Comparison of ENCODE assay signal across 35 mouse cellular contexts in the genomic region with DNA sequence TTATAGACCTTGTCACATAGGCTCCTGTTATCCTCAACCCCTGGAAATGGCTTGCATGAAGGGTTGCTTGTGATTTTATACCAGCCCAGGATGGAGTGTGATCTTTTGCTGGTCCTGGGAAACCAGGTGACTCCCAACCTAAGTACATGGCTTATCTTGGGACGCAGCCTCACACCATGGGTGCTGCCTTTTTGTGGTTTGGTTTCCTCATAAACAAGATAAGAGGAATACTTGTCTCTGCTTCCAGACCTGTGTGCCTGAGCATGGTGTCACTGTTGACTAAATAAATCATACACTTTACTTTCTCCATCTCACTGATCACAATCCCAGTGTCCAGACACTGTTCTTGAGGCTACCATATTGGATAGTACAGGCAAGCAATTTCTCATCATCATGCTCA.
DNase-seq lines count a peak whose midpoint lies in the region; ATAC-seq and TF ChIP-seq lines count a peak whose summit lies in the region.
"Had no signal": no experiment of that assay in that cellular context is flagged by ENCODE, and none has a peak within 500 bp of the region (broad histone marks: within the 10 kb centered on the region; RNA-seq: fewer than 3 reads in every experiment).

No protein-coding gene starts in this region.

- H3K4me3 ChIP-seq in stomach, embryonic 14.5 days (ENCODE audit: low read depth, low read length): no peak overlapping the region
- H3K4me3 ChIP-seq in stomach, postnatal 0 days (ENCODE audit: low read depth, low read length): no peak overlapping the region
- H3K4me3 ChIP-seq in liver, embryonic 12.5 days: no peak overlapping the region
- H3K4me3 ChIP-seq in liver, postnatal 0 days (ENCODE audit: low read depth, low read length): no peak overlapping the region
- no peak overlapping the region for H3K4me3 ChIP-seq in midbrain, embryonic 15.5 days
- H3K4me3 ChIP-seq: embryonic facial prominence, embryonic 10.5 days; embryonic facial prominence, embryonic 15.5 days; heart, adult 2 months; heart, embryonic 13.5 days; kidney, embryonic 15.5 days; left cerebral cortex, adult 2 months; limb, embryonic 12.5 days; midbrain, embryonic 10.5 days; myocyte; neural tube, embryonic 13.5 days had no signal

- DNase-seq in stomach, postnatal 0 days (ENCODE audit: low spot score): no peak
- no peak for DNase-seq in liver, postnatal 0 days
- no peak for DNase-seq in cerebellum, postnatal 36 days
- DNase-seq in ovary, adult 18-20 months (ENCODE audit: low spot score): no peak
- DNase-seq: adrenal gland, postnatal 14 days; cerebellum, adult 18-20 months; cerebellum, postnatal 10 days; gastrocnemius, postnatal 36 days; heart, adult 2 months; heart, postnatal 10 days; kidney, adult 11 months; kidney, postnatal 25 days; lung, adult 18-20 months; retina, postnatal 1 day; right cerebral cortex, postnatal 25 days; thymus, postnatal 4 days had no signal

- H3K27ac ChIP-seq in stomach, embryonic 14.5 days (ENCODE audit: low read length): no peak overlapping the region
- no peak overlapping the region for H3K27ac ChIP-seq in stomach, postnatal 0 days (replicated peaks)
- no peak overlapping the region for H3K27ac ChIP-seq in liver, embryonic 12.5 days
- no peak overlapping the region for H3K27ac ChIP-seq in liver, postnatal 0 days (ENCODE audit: low read depth)
- H3K27ac ChIP-seq in midbrain, embryonic 15.5 days: no peak overlapping the region
- H3K27ac ChIP-seq: embryonic facial prominence, embryonic 10.5 days; embryonic facial prominence, embryonic 15.5 days; heart, adult 2 months; heart, embryonic 13.5 days; hindbrain, embryonic 14.5 days; kidney, embryonic 15.5 days; left cerebral cortex, adult 2 months; limb, embryonic 12.5 days; macrophage; neural tube, embryonic 13.5 days had no signal

- H3K4me2 ChIP-seq in stomach, embryonic 14.5 days (replicated peaks; ENCODE audit: low read depth, low read length): no peak overlapping the region
- no peak overlapping the region for H3K4me2 ChIP-seq in stomach, postnatal 0 days (replicated peaks; ENCODE audit: low read depth)
- H3K4me2 ChIP-seq in liver, embryonic 12.5 days: no peak overlapping the region
- H3K4me2 ChIP-seq in liver, postnatal 0 days (ENCODE audit: low read depth, low read length): no peak overlapping the region
- no peak overlapping the region for H3K4me2 ChIP-seq in midbrain, embryonic 15.5 days
- H3K4me2 ChIP-seq: embryonic facial prominence, embryonic 15.5 days; heart, embryonic 13.5 days; hindbrain, embryonic 14.5 days; kidney, embryonic 15.5 days; limb, embryonic 12.5 days; neural tube, embryonic 13.5 days had no signal

- ATAC-seq in stomach, embryonic 14.5 days (ENCODE audit: insufficient number of reproducible peaks, insufficient read depth, low FRiP score, low read depth): peak; percentile 23; the same call in 1 of the 2 replicates
- no peak for ATAC-seq in stomach, postnatal 0 days (ENCODE audit: low FRiP score, low TSS enrichment)
- ATAC-seq in liver, embryonic 12.5 days: peak; percentile 87
- peak; percentile 72 for ATAC-seq in liver, postnatal 0 days
- ATAC-seq in midbrain, embryonic 15.5 days (replicated peaks): no peak
- ATAC-seq: forebrain, embryonic 14.5 days; inflammation-experienced regulatory T-cells, adult 6 months; lung, postnatal 0 days; Patski had no signal

- no peak overlapping the region for H3K9ac ChIP-seq in stomach, embryonic 14.5 days (replicated peaks; ENCODE audit: low read depth, low read length)
- H3K9ac ChIP-seq in stomach, postnatal 0 days (ENCODE audit: low read length): no peak overlapping the region
- no peak overlapping the region for H3K9ac ChIP-seq in liver, embryonic 12.5 days
- H3K9ac ChIP-seq in liver, postnatal 0 days (replicated peaks): no peak overlapping the region
- H3K9ac ChIP-seq in midbrain, embryonic 15.5 days: no peak overlapping the region
- H3K9ac ChIP-seq: embryonic facial prominence, embryonic 15.5 days; heart, embryonic 13.5 days; hindbrain, embryonic 14.5 days; kidney, embryonic 15.5 days; limb, embryonic 12.5 days; neural tube, embryonic 13.5 days had no signal

- H3K4me1 ChIP-seq in stomach, embryonic 14.5 days (ENCODE audit: control insufficient read depth, insufficient read depth, low read length): no peaks in the 10 kb centered on the region
- no peaks in the 10 kb centered on the region for H3K4me1 ChIP-seq in stomach, postnatal 0 days (replicated peaks; ENCODE audit: control insufficient read depth, insufficient read depth)
- peaks cover 14% of the 10 kb centered on the region for H3K4me1 ChIP-seq in liver, embryonic 12.5 days
- H3K4me1 ChIP-seq in liver, postnatal 0 days (ENCODE audit: insufficient read depth): no peaks in the 10 kb centered on the region; the same call in 1 of the 2 replicates
- no peaks in the 10 kb centered on the region for H3K4me1 ChIP-seq in midbrain, embryonic 15.5 days
- H3K4me1 ChIP-seq: embryonic facial prominence, embryonic 10.5 days; embryonic facial prominence, embryonic 15.5 days; heart, embryonic 13.5 days; limb, embryonic 12.5 days had no signal

- no peak for TF ChIP-seq EP300 in stomach, postnatal 0 days (optimal IDR thresholded peaks at IDR 0.05)
- peak; percentile 85 for TF ChIP-seq EP300 in liver, postnatal 0 days (IDR thresholded peaks at IDR 0.05; ENCODE audit: low read depth)

- TF ChIP-seq CTCF in stomach, postnatal 0 days (IDR thresholded peaks at IDR 0.05; ENCODE audit: low read depth): no peak
- TF ChIP-seq CTCF in liver, postnatal 0 days (IDR thresholded peaks at IDR 0.05; ENCODE audit: low read depth): no peak

- H3K9me3 ChIP-seq in stomach, embryonic 14.5 days (ENCODE audit: control insufficient read depth, low read depth, low read length): no peaks in the 10 kb centered on the region
- H3K9me3 ChIP-seq in stomach, postnatal 0 days (ENCODE audit: control insufficient read depth, low read length): no peaks in the 10 kb centered on the region
- no peaks in the 10 kb centered on the region for H3K9me3 ChIP-seq in liver, embryonic 12.5 days (replicated peaks)
- H3K9me3 ChIP-seq in liver, postnatal 0 days (ENCODE audit: low read length): no peaks in the 10 kb centered on the region
- no peaks in the 10 kb centered on the region for H3K9me3 ChIP-seq in midbrain, embryonic 15.5 days
- H3K9me3 ChIP-seq: embryonic facial prominence, embryonic 10.5 days; embryonic facial prominence, embryonic 15.5 days; G1E; heart, embryonic 13.5 days; kidney, embryonic 15.5 days; limb, embryonic 12.5 days; midbrain, embryonic 10.5 days; neural tube, embryonic 13.5 days had no signal

- no peaks in the 10 kb centered on the region for H3K27me3 ChIP-seq in stomach, embryonic 14.5 days (ENCODE audit: control insufficient read depth, insufficient read depth, low read length)
- no peaks in the 10 kb centered on the region for H3K27me3 ChIP-seq in stomach, postnatal 0 days (ENCODE audit: control insufficient read depth, insufficient read depth, low read length)
- H3K27me3 ChIP-seq in liver, embryonic 12.5 days (replicated peaks): no peaks in the 10 kb centered on the region
- no peaks in the 10 kb centered on the region for H3K27me3 ChIP-seq in liver, postnatal 0 days (ENCODE audit: insufficient read depth, low read length)
- no peaks in the 10 kb centered on the region for H3K27me3 ChIP-seq in midbrain, embryonic 15.5 days (replicated peaks)
- H3K27me3 ChIP-seq: embryonic facial prominence, embryonic 15.5 days; heart, embryonic 13.5 days; kidney, embryonic 15.5 days; limb, embryonic 12.5 days; neural tube, embryonic 13.5 days; Patski had no signal

- 95% methylated on average over 1 of the region's 1 CpGs for WGBS in stomach, embryonic 14.5 days
- 91% methylated on average over 1 of the region's 1 CpGs for WGBS in stomach, postnatal 0 days
- 42% methylated on average over 1 of the region's 1 CpGs for WGBS in liver, embryonic 12.5 days (ENCODE audit: insufficient replicate concordance)
- 50% methylated on average over 1 of the region's 1 CpGs for WGBS in liver, postnatal 0 days (ENCODE audit: insufficient replicate concordance)
- 100% methylated on average over 1 of the region's 1 CpGs for WGBS in midbrain, embryonic 15.5 days

- peaks cover 22% of the 10 kb centered on the region for H3K36me3 ChIP-seq in stomach, embryonic 14.5 days (ENCODE audit: control insufficient read depth, insufficient read depth, low read length)
- H3K36me3 ChIP-seq in stomach, postnatal 0 days (ENCODE audit: control insufficient read depth, insufficient read depth, low read length): peaks cover 10% of the 10 kb centered on the region
- H3K36me3 ChIP-seq in liver, embryonic 12.5 days: peaks cover 22% of the 10 kb centered on the region
- H3K36me3 ChIP-seq in liver, postnatal 0 days (replicated peaks; ENCODE audit: insufficient read depth, low read length): peaks cover 26% of the 10 kb centered on the region
- peaks cover 45% of the 10 kb centered on the region for H3K36me3 ChIP-seq in midbrain, embryonic 15.5 days (replicated peaks)
- H3K36me3 ChIP-seq: G1E had no signal

Comparison
In these comparisons a context has a peak if more than half of its experiments do, and no peak if none do; other contexts are left out.
1. ATAC-seq: peak in stomach, embryonic 14.5 days (single experiment), liver, embryonic 12.5 days (single experiment) and liver, postnatal 0 days (single experiment); none in stomach, postnatal 0 days (single experiment) and midbrain, embryonic 15.5 days (single experiment).